Mouse (Mus musculus) stomach, postnatal 0 days (tissue): Measurements from ENCODE around the gene Mfn2.

Experiments used
- CTCF ChIP-seq: IDR thresholded peaks from 2 replicates; pipeline ENCODE4 v1.5.1; 2016; ENCODE audit warnings: antibody characterized with exemption, low read depth, mild to moderate bottlenecking, moderate library complexity
- EP300 ChIP-seq: optimal IDR thresholded peaks from 2 replicates; pipeline ENCODE3; 2016; ENCODE audit warnings: antibody characterized with exemption

DNA sequence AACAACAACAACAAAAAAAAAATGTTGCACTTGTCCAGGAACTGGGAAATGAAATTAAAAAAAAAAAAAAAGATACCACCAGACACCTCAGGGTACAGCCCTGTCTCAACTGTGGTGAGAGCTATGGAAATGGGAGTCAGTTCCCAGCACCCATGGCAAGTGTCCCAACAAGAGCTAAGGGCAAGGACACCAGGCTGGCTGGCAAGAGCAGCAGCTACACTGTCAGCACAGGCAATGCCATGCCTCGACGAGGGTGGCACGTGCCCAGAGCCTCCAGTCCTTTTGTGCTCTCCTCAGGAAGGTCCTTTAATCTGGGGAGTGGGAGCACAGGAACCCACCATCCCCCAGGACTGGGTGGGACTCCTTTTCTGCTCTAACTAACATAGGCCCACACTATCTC is 20.4 kb downstream of the Mfn2 start:
- TF ChIP-seq EP300 (no peak), CTCF (no peak)
